Comparison of ENCODE assay signal across 14 mouse cellular contexts in the genomic region with DNA sequence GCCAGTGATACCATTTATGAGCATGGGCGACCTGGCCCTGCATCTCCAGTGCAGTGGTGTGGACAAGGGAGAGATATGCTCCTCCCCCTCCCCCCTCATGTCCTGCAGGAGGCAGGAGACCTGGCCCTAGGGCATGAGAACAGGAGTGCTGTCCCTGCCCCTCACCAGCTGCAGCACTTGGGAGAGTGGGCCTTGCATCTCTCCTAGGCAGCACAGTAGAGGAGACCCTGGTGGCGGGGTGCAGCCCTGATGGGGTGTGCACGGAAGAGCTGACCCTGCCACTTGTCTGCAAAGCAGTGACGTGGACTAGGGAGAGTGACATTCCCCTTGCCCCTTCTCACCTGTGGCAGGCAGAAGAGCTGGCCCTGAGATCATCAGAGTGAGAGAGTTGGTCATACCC.
"Had no signal": no experiment of that assay in that cellular context is flagged by ENCODE, and none has a peak within 500 bp of the region (broad histone marks: within the 10 kb centered on the region; RNA-seq: fewer than 3 reads in every experiment).

No protein-coding gene starts in this region.

- H3K4me3 ChIP-seq: kidney, embryonic 15.5 days; limb, embryonic 12.5 days; midbrain, embryonic 10.5 days; myocyte; neural tube, embryonic 15.5 days had no signal

- DNase-seq: kidney, adult 2 months; kidney, postnatal 25 days; layer of hippocampus, adult 9-11 months; layer of hippocampus, postnatal 36 days; lung, adult 18-20 months; right cerebral cortex, adult 18-20 months; right cerebral cortex, postnatal 25 days; thymus, postnatal 36 days had no signal

- H3K27me3 ChIP-seq: kidney, embryonic 15.5 days; limb, embryonic 12.5 days; neural tube, embryonic 15.5 days had no signal

- H3K4me2 ChIP-seq: kidney, embryonic 15.5 days; limb, embryonic 12.5 days; neural tube, embryonic 15.5 days had no signal

- H3K27ac ChIP-seq: kidney, embryonic 15.5 days; limb, embryonic 12.5 days; liver, embryonic 14.5 days; midbrain, embryonic 10.5 days; neural tube, embryonic 15.5 days had no signal

- H3K36me3 ChIP-seq: kidney, embryonic 15.5 days; limb, embryonic 12.5 days; midbrain, embryonic 10.5 days; neural tube, embryonic 15.5 days had no signal

- H3K4me1 ChIP-seq: kidney, embryonic 15.5 days; limb, embryonic 12.5 days had no signal

- H3K9ac ChIP-seq: kidney, embryonic 15.5 days; limb, embryonic 12.5 days; liver, embryonic 14.5 days; neural tube, embryonic 15.5 days had no signal

- H3K9me3 ChIP-seq: kidney, embryonic 15.5 days; limb, embryonic 12.5 days; midbrain, embryonic 10.5 days; neural tube, embryonic 15.5 days had no signal
